Mouse (Mus musculus) kidney, adult 2 months (tissue): ENCODE data around the gene Dkkl1. TPM values are rescaled to one million over a fixed set of nuclear protein-coding genes. Genes with fewer than 3 reads are reported as not detected.
A peak's percentile ranks its signal among the peaks of the same experiment; 100 is the strongest.
"Not testable (repeated sequence)": the region's sequence is repeated elsewhere in the genome, so short reads cannot be mapped to it uniquely, and the experiment has no call there.

ENCODE experiments used
- DNase-seq: peaks from one replicate; pipeline ENCODE4 v3.0.0; 2021
- H3K27ac ChIP-seq: fragments of 200-500 bp; 2 replicates; pipeline ENCODE4 v1.5.1; 2012; ENCODE audit warnings: low read depth, low read length, control low read depth, inconsistent platforms; ENCODE audit not compliant: insufficient read depth
- H3K27me3 ChIP-seq: fragments of 200-500 bp; replicated peaks from 2 replicates; pipeline ENCODE4 v1.6.1; 2012; ENCODE audit warnings: mild to moderate bottlenecking, moderate library complexity, low read length, inconsistent platforms; ENCODE audit not compliant: control insufficient read depth, insufficient read depth
- H3K36me3 ChIP-seq: fragments of 200-500 bp; 2 replicates; pipeline ENCODE4 v1.6.1; 2012; ENCODE audit warnings: mild to moderate bottlenecking, moderate library complexity, low read length, inconsistent platforms; ENCODE audit not compliant: control insufficient read depth, insufficient read depth
- H3K4me1 ChIP-seq: fragments of 200-500 bp; 2 replicates; pipeline ENCODE4 v1.6.1; 2011; ENCODE audit warnings: low read length; ENCODE audit not compliant: control insufficient read depth, insufficient read depth
- H3K4me3 ChIP-seq: fragments of 200-500 bp; 2 replicates; pipeline ENCODE4 v1.5.1; 2011; ENCODE audit warnings: mild to moderate bottlenecking, low read depth, low read length, control low read depth; ENCODE audit not compliant: insufficient read depth
- CTCF ChIP-seq: fragments of 200-500 bp; conservative IDR thresholded peaks from 2 replicates; pipeline ENCODE4 v1.5.1; 2011; ENCODE audit warnings: low read depth, mild to moderate bottlenecking, control low read depth, low read length, moderate library complexity, mixed read lengths; ENCODE audit not compliant: insufficient read depth, insufficient read length
- POLR2A ChIP-seq: fragments of 200-500 bp; IDR thresholded peaks from one replicate; pipeline ENCODE4 v1.6.1; 2011; ENCODE audit warnings: low read depth, low read length, control low read depth
- WGBS: fragments of 180-500 bp; shearing (Covaris S2); methylation state at CpG from one replicate; pipeline ENCODE4 v1.1.7; 2018; 5-methylcytosine and 5-hydroxymethylcytosine counted together
- polyA plus RNA-seq: library from polyadenylated mRNA; depleted of rRNA; stranded (reverse); fragments of >200 nt; gene quantifications from 2 replicates; pipeline ENCODE4 v1.2.3, GENCODE M21; 2012

Dkkl1 gene
- polyA plus RNA-seq, 1 experiment: 0.39 TPM

DNA sequence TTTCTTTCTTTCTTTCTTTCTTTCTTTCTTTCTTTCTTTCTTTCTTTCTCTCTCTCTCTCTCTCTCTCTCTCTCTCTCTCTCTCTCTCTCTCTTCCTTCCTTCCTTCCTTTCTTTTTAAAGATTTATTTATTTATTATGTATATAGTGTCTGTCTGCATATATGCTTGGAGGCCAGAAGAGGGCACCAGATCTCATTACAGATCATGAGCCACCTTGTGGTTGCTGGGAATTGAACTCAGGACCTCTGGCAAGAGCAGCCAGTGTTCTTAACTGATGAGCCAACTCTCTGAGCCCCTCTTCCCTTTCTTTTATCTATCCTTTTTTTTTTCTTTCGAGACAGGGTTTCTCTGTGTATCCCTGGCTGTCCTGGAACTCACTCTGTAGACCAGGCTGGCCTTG, 38.2 kb downstream of the Dkkl1 start:
- DNase-seq, H3K36me3 ChIP-seq, H3K4me3 ChIP-seq, H3K27ac ChIP-seq, H3K27me3 ChIP-seq, H3K4me1 ChIP-seq: not testable (repeated sequence)
- 52% methylated on average over 1 of the region's 1 CpGs for WGBS
- peak; percentile 45 for TF ChIP-seq CTCF

DNA sequence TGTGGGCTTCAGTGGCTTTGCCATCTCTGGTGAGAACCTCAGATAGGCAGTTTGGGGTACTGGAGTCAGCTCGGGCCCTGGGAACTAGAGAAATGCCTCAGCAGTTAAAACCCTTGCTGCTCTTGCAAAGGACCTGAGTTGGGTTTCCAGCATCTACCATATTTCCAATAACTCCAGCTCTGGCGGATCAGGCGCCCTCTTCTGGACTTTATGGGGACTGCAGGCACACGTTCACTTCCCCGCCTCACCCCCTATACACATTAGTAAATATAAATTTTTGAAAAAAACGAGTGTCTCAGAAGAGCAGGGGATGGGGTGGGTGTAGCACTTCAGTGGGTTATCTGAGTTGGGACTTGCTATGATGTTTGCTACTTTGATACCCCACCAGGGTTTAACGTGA, 39.0 kb downstream of the Dkkl1 start:
- Histone ChIP-seq H3K36me3 (no peaks in the 10 kb centered on the region), H3K27ac (no peak overlapping the region), H3K4me1 (no peaks in the 10 kb centered on the region), H3K27me3 (peaks cover 4% of the 10 kb centered on the region), H3K4me3 (no peak overlapping the region)
- DNase-seq: no peak
- WGBS: 65% methylated on average over 7 of the region's 7 CpGs
- TF ChIP-seq CTCF (peak; percentile 27; the same call in 1 of the 2 replicates), POLR2A (no peak)

DNA sequence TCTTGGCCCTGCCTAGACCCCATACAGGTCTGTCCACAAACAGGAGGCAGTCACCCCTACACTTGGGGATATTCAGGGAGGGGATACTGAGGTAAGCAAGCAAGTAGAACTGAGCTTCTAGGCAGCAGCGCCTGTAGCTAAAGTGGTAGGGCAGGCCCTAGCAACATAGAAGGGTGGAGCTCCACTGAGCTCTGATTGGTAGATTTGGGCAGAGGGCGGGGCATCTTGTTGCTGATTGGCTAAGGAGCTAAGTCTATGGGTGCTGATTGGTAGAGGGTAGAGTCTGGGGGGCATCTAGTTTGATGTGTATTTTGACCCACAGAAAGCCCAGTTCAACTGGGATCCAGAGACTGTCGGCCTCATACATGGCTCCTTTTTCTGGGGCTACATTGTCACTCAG, 42.5 kb downstream of the Dkkl1 start:
- H3K4me1 ChIP-seq: no peaks in the 10 kb centered on the region
- no peaks in the 10 kb centered on the region for H3K36me3 ChIP-seq
- H3K27ac ChIP-seq: no peak overlapping the region
- DNase-seq: no peak
- H3K4me3 ChIP-seq: no peak overlapping the region
- WGBS: 91% methylated on average over 3 of the region's 3 CpGs
- H3K27me3 ChIP-seq: peaks cover 2% of the 10 kb centered on the region
- TF ChIP-seq POLR2A (no peak), CTCF (no peak)

DNA sequence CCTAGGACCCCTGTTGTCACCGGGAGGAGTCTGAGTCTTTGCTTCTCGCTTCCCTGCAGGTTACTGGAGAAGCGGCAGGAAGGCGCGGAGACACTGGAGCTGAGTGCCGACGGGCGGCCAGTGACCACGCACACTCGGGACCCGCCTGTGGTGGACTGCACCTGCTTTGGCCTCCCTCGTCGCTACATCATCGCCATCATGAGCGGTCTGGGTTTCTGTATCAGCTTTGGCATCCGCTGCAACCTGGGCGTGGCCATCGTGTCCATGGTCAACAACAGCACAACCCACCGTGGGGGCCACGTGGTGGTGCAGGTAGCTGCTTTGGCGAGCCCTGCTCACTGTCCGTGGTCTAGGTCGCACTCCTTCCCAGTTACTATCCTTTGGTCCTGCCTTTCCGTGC, 43.3 kb downstream of the Dkkl1 start:
- Histone ChIP-seq H3K36me3 (no peaks in the 10 kb centered on the region), H3K27me3 (peaks cover 2% of the 10 kb centered on the region), H3K4me1 (no peaks in the 10 kb centered on the region), H3K4me3 (no peak overlapping the region), H3K27ac (no peak overlapping the region)
- 6% methylated on average over 24 of the region's 24 CpGs for WGBS
- DNase-seq: no peak
- no peak for TF ChIP-seq POLR2A
- TF ChIP-seq CTCF: no peak

DNA sequence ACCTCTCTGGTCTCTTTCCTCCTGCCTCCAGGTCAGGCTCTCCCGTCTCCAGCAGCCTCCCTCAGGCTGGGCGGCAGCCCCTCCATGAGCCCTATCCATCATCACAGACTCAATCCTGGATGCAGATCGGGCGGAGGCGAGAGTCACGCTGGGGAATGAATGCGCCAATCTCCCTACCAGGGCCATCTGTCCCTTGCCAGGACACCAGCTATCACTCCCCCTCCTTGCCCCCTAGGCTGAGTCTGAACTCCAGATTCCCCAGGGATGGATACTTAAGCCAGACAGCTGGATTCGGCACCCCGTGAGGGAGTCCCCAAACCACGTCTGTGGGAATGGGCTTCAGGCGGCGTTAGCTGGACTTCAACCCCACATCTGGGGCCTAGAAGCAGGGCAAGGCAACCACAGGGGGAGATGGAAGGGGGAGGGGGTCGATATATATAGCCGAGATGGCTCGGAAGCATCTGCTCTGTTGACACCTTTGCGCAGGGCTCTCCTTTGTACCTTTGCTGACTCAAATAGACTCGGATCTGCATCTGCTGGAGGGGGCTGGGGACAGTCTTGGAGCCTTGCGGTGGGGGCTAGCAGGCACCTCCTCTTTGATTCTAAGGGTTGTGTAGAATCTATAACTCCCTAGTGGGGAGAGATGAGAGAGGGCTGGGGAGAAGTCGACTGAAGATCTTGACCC, 44.0 kb downstream of the Dkkl1 start:
- no peak for DNase-seq
- Histone ChIP-seq H3K27ac (no peak overlapping the region), H3K4me3 (no peak overlapping the region), H3K36me3 (no peaks in the 10 kb centered on the region), H3K4me1 (no peaks in the 10 kb centered on the region), H3K27me3 (peaks cover 2% of the 10 kb centered on the region)
- WGBS: 5% methylated on average over 19 of the region's 19 CpGs
- TF ChIP-seq POLR2A (no peak), CTCF (no peak)

DNA sequence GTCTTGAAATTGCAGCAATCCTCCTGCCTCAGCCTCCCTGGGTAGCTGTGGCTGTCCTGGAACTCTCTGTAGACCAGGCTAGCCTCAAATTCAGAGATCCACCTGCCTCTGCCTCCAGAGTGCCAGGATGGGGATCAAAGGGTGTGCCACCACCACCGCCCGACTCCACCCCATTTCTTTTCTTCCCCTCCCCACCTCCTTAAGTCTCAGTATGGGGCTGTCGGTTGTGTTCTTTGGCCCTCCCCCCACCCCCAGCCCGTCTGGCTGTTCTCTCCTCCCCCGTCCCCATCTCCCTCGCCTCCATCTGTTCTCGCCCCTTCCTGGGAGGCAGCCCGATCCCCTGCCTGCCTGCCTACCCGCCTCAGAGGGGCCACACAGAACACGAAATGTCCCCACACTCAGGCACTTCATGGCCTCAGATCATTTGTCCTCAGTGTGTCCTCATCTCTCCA, 45.0 kb downstream of the Dkkl1 start:
- TF ChIP-seq CTCF (no peak), POLR2A (no peak)
- Histone ChIP-seq H3K27me3 (peaks cover 2% of the 10 kb centered on the region), H3K4me3 (no peak overlapping the region), H3K36me3 (no peaks in the 10 kb centered on the region), H3K27ac (no peak overlapping the region), H3K4me1 (no peaks in the 10 kb centered on the region)
- 31% methylated on average over 10 of the region's 10 CpGs for WGBS
- no peak for DNase-seq

DNA sequence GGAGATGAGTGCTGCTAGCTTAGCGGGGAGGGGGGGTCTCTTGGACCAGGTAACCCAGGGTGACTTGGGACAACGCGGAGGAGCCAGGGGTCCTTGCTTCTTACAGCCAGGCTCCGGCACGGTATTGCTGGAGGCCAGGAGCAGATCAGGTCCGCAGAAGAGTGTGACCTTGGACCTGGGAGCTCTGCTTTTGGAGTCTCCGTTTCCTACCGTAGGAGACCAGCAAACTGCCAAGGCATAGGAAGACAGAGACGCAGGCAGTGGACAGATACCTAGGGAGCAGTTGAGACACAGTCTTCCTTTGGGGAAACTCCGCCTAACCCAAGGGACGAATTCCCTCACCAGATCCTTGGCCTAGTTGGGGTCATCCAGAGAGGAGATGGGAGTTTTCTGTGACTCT, 46.2 kb downstream of the Dkkl1 start:
- H3K4me3 ChIP-seq: no peak overlapping the region
- peaks cover 2% of the 10 kb centered on the region for H3K27me3 ChIP-seq
- H3K4me1 ChIP-seq: no peaks in the 10 kb centered on the region; the same call in 1 of the 2 replicates
- DNase-seq: no peak
- no peaks in the 10 kb centered on the region for H3K36me3 ChIP-seq
- TF ChIP-seq CTCF: no peak
- no peak for TF ChIP-seq POLR2A
- H3K27ac ChIP-seq: no peak overlapping the region
- 68% methylated on average over 11 of the region's 11 CpGs for WGBS
